Mouse (Mus musculus): Measurements from ENCODE around the gene Proca1.

Proca1 gene

GRCm38 (mm10) chr11:78193113-78193512, at the start of gene Proca1:
Gene Proca1, plus strand, starts transcription at chr11:78193392.
- DNase-seq, result no peak

GRCm38 (mm10) chr11:78143520-78143919, 49.7 kb upstream of the Proca1 start:
- DNase-seq, result no peak

GRCm38 (mm10) chr11:78146168-78146567, 47.0 kb upstream of the Proca1 start:
- peak; percentile 20 for DNase-seq

- DNase-seq, result no peak
These were observed 46.3 kb upstream of the Proca1 start for GRCm38 (mm10) chr11:78146707-78147543.

GRCm38 (mm10) chr11:78151161-78151560, 42.0 kb upstream of the Proca1 start:
- peak; percentile 21 for DNase-seq

- no peak for DNase-seq
These were observed 40.6 kb upstream of the Proca1 start for GRCm38 (mm10) chr11:78152299-78153231.

GRCm38 (mm10) chr11:78153778-78154177, 39.4 kb upstream of the Proca1 start:
- no peak for DNase-seq

GRCm38 (mm10) chr11:78155674-78156073, 37.5 kb upstream of the Proca1 start:
- DNase-seq, result no peak

- no peak for DNase-seq
These were observed 37.0 kb upstream of the Proca1 start for GRCm38 (mm10) chr11:78156156-78156699.

- DNase-seq, result peak; percentile 87
These were observed 34.1 kb upstream of the Proca1 start for GRCm38 (mm10) chr11:78159096-78159495.

- no peak for DNase-seq
These were observed 33.6 kb upstream of the Proca1 start for GRCm38 (mm10) chr11:78159557-78159956.

- no peak for DNase-seq
These were observed 33.0 kb upstream of the Proca1 start for GRCm38 (mm10) chr11:78160171-78160570.

GRCm38 (mm10) chr11:78160675-78161074, 32.5 kb upstream of the Proca1 start:
- no peak for DNase-seq

GRCm38 (mm10) chr11:78161169-78161568, 32.0 kb upstream of the Proca1 start:
- DNase-seq, result no peak

- DNase-seq, result no peak
These were observed 31.2 kb upstream of the Proca1 start for GRCm38 (mm10) chr11:78161968-78162367.

GRCm38 (mm10) chr11:78162504-78162903, 30.7 kb upstream of the Proca1 start:
- no peak for DNase-seq

GRCm38 (mm10) chr11:78163045-78163444, 30.1 kb upstream of the Proca1 start:
- DNase-seq, result no peak

GRCm38 (mm10) chr11:78163681-78164603, 29.2 kb upstream of the Proca1 start:
- peak; percentile 88 for DNase-seq

- DNase-seq, result no peak
These were observed 28.6 kb upstream of the Proca1 start for GRCm38 (mm10) chr11:78164604-78164923.

- peak; percentile 93 for DNase-seq
These were observed 28.1 kb upstream of the Proca1 start, which contains the start of gene Traf4 for GRCm38 (mm10) chr11:78164924-78165760. Gene Traf4, minus strand, starts transcription at chr11:78165589.

- DNase-seq, result no peak
These were observed 27.5 kb upstream of the Proca1 start for GRCm38 (mm10) chr11:78165761-78166109.

All from thymus, postnatal 14 days (tissue).